Mouse (Mus musculus): ENCODE data around the gene Mgst1.

Mgst1 gene

GRCm38 (mm10) chr6:138139930-138140329 is at the start of gene Mgst1:
TSS of gene Mgst1 (plus strand) at chr6:138140316.
- no peak for DNase-seq (ENCODE audit: low spot score)

GRCm38 (mm10) chr6:138092432-138092831 is 47.7 kb upstream of the Mgst1 start:
- no peak for DNase-seq (ENCODE audit: low spot score)

- DNase-seq (ENCODE audit: low spot score) = no peak
These were observed 45.1 kb upstream of the Mgst1 start for GRCm38 (mm10) chr6:138095060-138095459.

GRCm38 (mm10) chr6:138099646-138100045 is 40.5 kb upstream of the Mgst1 start:
- no peak for DNase-seq (ENCODE audit: low spot score)

DNA sequence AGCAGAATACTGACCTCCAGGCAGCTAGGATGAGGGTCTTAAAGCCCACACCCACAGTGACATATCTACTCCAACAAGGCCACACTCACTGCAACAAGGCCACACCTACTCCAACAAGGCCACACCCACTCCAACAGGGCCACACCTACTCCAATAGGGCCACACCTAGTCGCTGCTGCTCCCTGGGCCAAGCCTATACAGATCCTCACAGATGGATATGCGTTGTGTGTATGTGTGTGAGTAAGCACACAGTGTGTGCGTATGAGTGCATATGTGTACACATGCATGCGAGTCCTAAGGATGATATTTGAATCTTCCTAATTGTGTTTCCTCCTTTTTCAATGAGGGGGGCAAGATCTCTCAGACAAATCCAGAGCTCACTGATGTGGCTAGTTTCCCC is 38.3 kb upstream of the Mgst1 start:
- no peak for DNase-seq (ENCODE audit: low spot score)

GRCm38 (mm10) chr6:138102940-138103339 is 37.2 kb upstream of the Mgst1 start:
- DNase-seq (ENCODE audit: low spot score) = no peak

GRCm38 (mm10) chr6:138104559-138104958 is 35.6 kb upstream of the Mgst1 start:
- DNase-seq (ENCODE audit: low spot score) = no peak

DNA sequence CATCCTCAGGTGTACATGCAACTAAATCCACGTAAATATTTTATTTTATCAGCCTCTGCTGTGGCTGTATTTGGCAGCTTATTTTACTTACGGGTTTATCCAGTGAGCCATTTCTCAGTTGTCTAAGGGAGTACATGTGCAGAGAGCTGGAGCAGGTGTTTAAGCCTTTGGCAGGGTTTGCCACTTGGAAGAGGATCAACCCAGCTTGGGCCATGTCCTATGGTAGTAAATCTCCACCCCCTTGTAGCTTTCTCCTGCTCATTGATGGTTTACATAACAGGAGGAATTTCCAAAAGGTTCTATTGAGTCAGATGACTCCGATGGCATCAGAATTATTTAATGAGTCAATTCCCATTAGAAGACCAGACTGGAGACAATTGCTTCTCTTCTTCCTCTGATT is 22.6 kb upstream of the Mgst1 start:
- no peak for DNase-seq (ENCODE audit: low spot score)

DNA sequence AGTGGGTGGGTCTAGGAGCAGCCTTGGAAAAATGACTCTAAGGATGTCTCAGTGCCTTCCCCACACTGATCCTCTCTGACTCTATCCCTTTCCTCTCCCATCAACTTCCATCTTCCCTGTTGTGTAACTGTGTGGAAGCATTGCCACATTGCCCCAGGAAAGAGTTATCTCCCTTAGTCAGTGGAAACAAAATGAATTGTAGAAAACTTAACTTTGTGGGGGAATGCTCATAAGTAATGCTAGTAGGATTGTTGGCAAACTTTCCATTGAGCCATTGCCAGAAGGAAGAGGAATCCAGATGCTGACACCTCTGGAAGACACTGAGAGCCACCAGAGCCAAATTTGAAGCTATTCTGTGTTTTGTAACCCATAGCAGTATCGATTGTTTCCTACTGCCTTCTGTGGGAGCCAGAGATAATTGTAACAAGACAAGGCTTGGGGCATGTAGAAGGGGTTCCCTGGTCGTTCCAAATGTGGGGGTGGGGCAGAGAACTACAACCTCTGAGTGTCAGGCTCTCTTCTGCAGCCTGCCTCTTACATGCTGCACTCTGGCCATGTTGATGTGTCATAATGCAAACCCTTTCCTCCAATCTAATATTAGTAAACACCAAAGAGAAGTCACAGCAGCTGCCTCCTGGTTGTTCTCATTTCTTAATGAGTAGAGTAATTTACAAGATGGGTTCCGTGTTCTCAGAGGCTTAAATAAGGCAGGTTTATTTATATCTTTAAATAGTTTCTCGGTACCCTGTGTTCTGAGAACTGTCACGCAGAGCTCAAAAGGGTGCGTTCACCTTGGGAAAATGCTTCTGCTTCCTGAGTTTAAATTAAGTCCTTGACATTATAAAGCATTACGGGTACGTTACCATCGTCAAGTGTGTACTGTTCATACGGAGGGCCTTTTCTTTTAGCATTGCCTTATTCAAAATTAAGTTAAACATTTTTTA is 11.5 kb upstream of the Mgst1 start:
- DNase-seq (ENCODE audit: low spot score) = no peak

- no peak for DNase-seq (ENCODE audit: low spot score)
These were observed 9.6 kb upstream of the Mgst1 start for GRCm38 (mm10) chr6:138130541-138130940.

GRCm38 (mm10) chr6:138140336-138140735 is 220 bp downstream of the Mgst1 start:
- peak; percentile 72 for DNase-seq (ENCODE audit: low spot score)

- DNase-seq (ENCODE audit: low spot score) = no peak
These were observed 1.0 kb downstream of the Mgst1 start for GRCm38 (mm10) chr6:138141111-138141592.

DNA sequence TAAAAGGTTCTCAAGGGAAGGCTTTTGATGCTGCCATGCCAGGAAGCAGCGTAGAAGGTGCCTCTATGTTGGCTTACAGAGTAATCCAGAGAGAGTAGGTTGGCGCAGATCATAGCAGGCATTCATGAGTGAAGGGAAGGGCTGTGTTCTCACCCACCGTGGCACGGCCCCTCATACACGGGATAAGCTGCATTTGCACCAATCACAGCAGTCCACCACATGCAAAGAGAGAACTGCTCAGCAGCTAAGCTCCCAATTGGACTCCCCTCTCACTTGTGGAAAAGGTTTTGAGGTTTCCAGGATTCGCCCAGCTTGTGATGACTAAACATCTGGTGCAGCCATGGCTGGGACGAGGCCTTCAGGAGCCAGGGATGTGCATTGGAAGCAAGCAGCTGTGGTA is 2.5 kb downstream of the Mgst1 start:
- no peak for DNase-seq (ENCODE audit: low spot score)

DNA sequence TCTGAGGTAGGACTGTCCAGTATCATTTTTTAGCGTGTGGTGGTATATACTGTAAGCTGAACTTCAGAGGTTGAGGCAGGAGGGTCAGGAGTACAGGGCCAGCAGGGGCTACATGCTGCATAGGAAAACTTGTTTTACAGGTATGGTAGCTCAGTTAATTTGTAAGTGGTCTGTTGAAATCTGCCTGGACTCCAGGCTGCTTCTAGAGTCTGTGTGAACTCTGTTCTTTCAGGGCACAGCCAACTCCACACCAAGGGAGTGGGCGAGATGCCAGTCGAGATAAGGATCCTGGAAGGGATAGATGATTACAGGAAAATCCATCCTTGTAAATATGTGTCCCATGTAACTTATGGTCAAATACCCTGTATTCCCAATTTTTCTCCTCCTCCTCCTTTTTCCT is 3.3 kb downstream of the Mgst1 start:
- DNase-seq (ENCODE audit: low spot score) = no peak

DNA sequence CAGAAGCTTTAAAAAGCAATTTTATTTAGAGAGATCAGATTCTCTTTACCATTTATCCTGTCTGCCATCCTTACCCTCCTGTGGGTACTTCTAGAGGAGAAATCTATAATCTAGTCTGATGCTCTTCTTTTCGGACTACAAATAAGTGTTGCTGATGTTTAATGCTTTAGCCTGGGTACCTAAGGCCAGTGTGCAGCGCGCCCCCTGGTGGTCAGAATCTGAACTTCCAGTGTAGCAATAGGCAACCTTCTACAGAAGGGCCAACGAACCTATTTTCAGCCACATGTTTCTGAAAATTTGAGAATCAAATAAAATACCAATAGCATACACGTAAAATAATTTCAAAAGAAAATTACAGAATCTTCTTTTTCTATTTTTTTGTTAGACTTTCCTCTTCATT is 13.0 kb downstream of the Mgst1 start:
- DNase-seq (ENCODE audit: low spot score) = peak; percentile 84

DNA sequence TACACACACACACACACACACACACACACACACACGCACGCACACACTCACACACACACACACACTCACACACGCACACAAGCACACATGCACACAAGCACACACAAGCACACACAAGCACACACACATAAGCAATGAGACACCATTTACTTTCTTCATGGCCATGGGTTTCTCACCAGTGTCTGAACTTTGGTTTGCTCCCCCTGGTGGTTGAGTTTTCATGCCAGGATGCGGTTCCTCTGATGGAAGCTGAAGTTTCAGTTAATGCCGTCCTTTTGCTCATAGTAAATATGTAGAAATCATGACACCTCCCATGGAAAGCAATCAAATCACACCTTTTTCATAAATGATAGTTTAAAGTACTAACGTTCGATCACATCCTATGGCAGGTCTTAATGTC is 23.8 kb downstream of the Mgst1 start:
- DNase-seq (ENCODE audit: low spot score) = peak; percentile 74

- peak; percentile 81 for DNase-seq (ENCODE audit: low spot score)
These were observed 31.5 kb downstream of the Mgst1 start for GRCm38 (mm10) chr6:138171480-138172224.

All from retina, embryonic 14.5 days (tissue).